7 mouse cellular contexts compared by ENCODE assay signal in the genomic region with DNA sequence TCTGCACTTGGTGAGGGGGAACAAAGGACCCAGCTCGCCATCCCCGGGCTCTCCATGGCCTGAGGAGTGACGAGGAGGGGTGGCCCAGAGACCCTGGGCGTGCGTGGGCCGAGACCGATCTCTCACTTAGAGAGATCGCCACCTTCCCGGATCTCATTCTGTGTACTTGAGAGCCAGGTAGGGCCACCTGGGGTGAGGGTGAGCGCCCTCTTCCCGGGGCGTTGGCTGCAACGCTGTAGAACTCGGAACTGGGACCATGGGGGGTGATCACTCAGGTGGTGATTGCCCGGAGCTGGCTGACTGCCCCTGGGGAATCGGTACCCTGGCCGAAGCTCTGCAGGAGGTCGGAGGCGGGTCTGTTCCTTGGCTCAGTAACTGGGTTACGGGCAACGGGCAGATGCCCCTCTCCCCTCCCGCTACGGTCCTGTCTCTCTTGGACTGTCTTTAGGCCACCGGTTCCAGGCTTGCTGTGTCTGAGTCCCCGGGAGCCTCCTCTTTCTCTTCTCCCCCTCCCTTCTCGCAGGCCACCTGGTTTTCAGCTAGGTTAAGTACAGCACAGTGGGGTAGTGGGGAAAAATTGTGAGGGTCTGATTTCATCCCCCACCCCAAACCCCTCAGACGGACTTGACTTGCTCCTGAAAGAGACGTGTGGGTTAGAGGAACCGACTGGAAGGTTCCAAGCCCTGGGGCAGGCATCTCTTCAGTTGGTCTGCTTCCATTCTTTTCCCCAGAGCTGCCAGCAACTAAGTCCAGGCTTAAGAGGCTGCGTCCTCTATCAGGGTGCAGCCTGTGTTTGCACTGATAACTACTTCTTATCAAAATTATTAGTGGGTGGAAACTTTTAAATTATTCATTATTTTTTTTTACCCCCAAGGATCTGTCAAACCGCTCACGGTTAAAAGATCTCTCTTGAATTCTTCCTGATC. TPM values are rescaled to one million over a fixed set of nuclear protein-coding genes. Genes with fewer than 3 reads are reported as not detected.
DNase-seq lines count a peak whose midpoint lies in the region; ATAC-seq and TF ChIP-seq lines count a peak whose summit lies in the region.

No protein-coding gene starts in this region.

- peaks cover 7% of the 10 kb centered on the region; the same call in 1 of the 2 replicates for H3K4me1 ChIP-seq in lung, postnatal 0 days (ENCODE audit: insufficient read depth, low read depth, low read length)

- peak overlapping the region; percentile 99 for H3K4me2 ChIP-seq in lung, postnatal 0 days (replicated peaks; ENCODE audit: low read depth, low read length)

- 7% methylated on average over 30 of the region's 32 CpGs for WGBS in lung, postnatal 0 days

- no peaks in the 10 kb centered on the region for H3K36me3 ChIP-seq in lung, postnatal 0 days (ENCODE audit: insufficient read depth, low read length)

- 0 out of 2 replicates have a peak, but pooled peaks cover 6% of the 10 kb centered on the region for H3K27me3 ChIP-seq in lung, postnatal 0 days (replicated peaks; ENCODE audit: insufficient read depth, low read length)

- no peak for TF ChIP-seq CTCF in lung, postnatal 0 days (IDR thresholded peaks at IDR 0.05)

- ATAC-seq in lung, postnatal 0 days: peak; percentile 14

- peak overlapping the region; percentile 64 for H3K9ac ChIP-seq in lung, postnatal 0 days (replicated peaks; ENCODE audit: low read depth)

- TF ChIP-seq EP300 in lung, postnatal 0 days (IDR thresholded peaks at IDR 0.05): no peak

- H3K27ac ChIP-seq in lung, postnatal 0 days (ENCODE audit: low read length): no peak overlapping the region

- H3K9me3 ChIP-seq in lung, postnatal 0 days (ENCODE audit: low read length): no peaks in the 10 kb centered on the region

- peak overlapping the region; percentile 73 for H3K4me3 ChIP-seq in lung, postnatal 0 days (ENCODE audit: low read depth, low read length)

- peak; percentile 31 for DNase-seq in urinary bladder, adult 2 months (ENCODE audit: low spot score)
- no peak for DNase-seq in urinary bladder, postnatal 14 days (ENCODE audit: low spot score)
- DNase-seq in cerebellum, postnatal 10 days: peak; percentile 87 to 91
- peak; percentile 24 for DNase-seq in gastrocnemius, postnatal 25 days
- peak; percentile 86 for DNase-seq in kidney, adult 18-20 months
- no peak for DNase-seq in lung, postnatal 0 days (ENCODE audit: low spot score)
- peak; percentile 62 for DNase-seq in retina, postnatal 1 day

RNA-seq across cellular contexts. Expression of a gene that starts 1.6 kb away (rescaled TPM):
- polyA plus RNA-seq in urinary bladder, adult 2 months (2012; rRNA removed): 7.8 and 11.2 TPM in 2 replicates
- 1 to 10 TPM; 8.1 to 8.9 TPM for total RNA-seq in gastrocnemius, postnatal 25 days (2021)
- polyA plus RNA-seq in lung, postnatal 0 days (2015; fragmentation: Nextera tagmentation; extraction: Ambion mirVana): 1.3 and 1.4 TPM in 2 replicates

RNA-seq across cellular contexts. Expression of a gene that starts 52.6 kb away (rescaled TPM):
- polyA plus RNA-seq in urinary bladder, adult 2 months (2012; rRNA removed): 54.3 and 64.8 TPM in 2 replicates
- total RNA-seq in gastrocnemius, postnatal 25 days (2021): 1 to 10 TPM; 8.0 to 8.7 TPM
- polyA plus RNA-seq in lung, postnatal 0 days (2015; fragmentation: Nextera tagmentation; extraction: Ambion mirVana): 46.1 and 58.7 TPM in 2 replicates

Comparison
In these comparisons a context has a peak if more than half of its experiments do, and no peak if none do; other contexts are left out.
1. DNase-seq: peak in urinary bladder, adult 2 months (single experiment), cerebellum, postnatal 10 days (2 of 2), gastrocnemius, postnatal 25 days (single experiment), kidney, adult 18-20 months (single experiment) and retina, postnatal 1 day (single experiment); none in urinary bladder, postnatal 14 days (single experiment) and lung, postnatal 0 days (single experiment).